Mouse (Mus musculus): Measurements from ENCODE around the gene B3gat1.

B3gat1 gene

DNA sequence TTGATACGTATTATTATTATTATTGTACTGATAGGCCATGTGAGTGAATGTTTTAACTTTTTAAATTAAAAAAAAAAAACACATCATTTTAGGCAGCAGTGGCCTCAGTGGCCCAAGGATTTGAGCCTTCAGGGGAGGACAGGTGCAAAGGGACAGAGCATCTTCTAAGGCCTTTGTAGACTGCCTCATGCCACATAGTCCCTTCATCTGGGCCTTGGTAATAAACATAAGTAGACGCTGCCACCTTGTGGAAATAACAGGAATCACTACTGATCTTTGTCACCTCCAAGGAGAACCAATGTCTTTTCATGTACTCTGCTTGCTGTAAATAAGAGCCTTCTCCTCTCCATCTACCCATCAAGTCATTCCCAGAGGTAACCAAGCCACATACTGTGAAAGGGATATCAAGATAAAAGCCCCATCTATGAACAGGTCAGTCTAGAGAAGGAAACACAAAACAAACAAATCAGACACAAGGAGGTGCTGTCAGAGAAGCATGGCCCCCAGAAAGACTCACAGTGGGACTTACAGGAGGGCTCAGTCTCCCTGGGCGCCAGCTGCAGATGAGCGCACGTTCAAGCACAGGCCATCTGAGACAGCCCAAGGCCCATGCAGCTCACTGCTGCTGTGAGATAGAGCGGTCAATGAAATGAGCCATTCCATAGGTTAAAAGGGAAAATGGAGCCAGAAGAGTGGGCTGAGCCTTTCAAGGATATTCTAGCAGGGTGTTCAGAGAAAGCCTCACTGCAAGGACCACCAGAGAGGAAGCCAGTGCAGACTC is 42.8 kb downstream of the B3gat1 start:
- DNase-seq (ENCODE audit: low spot score in 2 of 2): peak in 1 of 2 experiments; percentile 43

DNA sequence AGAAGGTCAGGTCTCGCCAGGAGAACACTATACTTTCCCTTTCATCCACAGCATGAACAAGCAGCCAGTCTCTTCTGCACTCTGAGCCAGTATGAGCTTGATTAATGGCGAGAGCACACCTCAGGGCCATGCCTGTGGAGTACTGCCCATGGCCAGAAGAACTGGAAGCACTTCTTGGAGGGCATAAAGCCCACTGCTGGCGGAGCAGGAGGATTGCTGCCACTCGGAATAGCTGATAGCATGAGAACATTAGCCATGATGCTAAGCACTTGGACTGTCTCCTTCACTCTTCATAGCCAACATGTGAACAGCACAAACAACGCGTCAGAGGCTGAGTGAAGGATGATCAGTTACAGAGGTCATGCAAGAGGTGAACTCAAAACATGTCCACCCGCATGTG is 44.9 kb downstream of the B3gat1 start:
- DNase-seq (ENCODE audit: low spot score in 2 of 2): peak in 1 of 2 experiments; percentile 2

DNA sequence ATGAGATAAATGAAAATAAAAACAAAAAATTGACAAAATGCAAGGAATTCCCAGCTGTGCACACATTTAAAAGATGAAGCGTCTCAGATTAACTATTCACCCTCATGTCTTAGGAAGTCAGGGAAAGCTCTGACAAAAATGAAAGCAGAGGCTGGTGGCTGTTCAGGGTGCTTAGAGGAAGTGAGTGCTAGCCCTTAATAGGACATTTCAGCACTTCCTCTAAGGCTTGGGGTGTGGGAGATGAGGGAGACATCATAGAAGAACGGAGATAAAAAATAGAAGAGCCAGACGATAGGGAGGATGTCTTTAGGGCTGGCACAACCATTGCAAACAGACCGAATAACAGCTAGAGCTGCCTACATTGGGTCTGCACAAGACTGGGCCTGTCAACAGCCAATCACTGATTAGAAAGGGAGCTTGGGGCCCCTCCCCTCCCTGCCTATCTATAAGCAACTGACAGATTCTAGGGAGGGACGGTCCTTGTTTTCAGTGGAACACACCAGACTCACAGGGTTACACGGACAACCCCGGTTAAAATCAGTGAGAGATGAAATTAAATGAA is 50.0 kb downstream of the B3gat1 start:
- DNase-seq (ENCODE audit: low spot score in 2 of 2): peak in 1 of 2 experiments; percentile 4

DNA sequence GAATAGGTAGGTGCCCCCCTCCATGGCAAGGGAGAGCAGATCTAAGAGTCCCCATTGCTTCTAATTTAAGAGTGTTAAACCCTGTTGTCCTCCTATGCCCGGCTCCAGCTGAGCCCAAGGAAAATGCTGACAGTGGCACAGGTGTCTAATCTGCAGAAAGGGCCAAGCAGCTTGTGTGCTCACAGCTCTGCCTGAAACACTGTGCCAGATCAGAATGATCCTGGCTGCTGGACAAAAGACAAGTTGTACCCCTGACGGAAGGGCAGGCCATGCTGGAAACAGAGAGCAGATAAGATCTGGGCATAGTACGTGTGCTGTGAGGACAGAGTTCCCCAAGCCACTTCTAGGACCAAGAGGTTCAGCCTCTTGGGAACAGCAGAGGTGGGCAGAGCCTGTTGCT is 59.3 kb downstream of the B3gat1 start:
- no peak for DNase-seq (ENCODE audit: low spot score in 2 of 2)

DNA sequence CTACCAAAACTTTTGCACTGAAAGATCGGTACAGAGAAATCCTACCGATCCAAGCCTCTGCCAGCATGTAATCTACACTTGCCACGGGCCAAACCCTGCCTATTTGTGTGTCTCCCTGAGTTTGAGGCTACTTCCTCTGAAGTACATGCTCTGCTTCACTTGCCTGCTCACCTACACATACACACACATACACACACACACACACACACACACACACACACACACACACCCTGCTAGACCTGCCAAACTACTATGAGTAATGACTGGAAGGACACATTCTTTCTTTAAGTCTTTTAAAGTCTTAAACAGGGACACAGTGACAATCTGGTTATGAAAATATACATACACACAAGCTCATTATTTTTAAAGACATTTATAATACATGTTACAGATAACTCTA is 64.7 kb downstream of the B3gat1 start:
- no peak for DNase-seq (ENCODE audit: low spot score in 2 of 2)

DNA sequence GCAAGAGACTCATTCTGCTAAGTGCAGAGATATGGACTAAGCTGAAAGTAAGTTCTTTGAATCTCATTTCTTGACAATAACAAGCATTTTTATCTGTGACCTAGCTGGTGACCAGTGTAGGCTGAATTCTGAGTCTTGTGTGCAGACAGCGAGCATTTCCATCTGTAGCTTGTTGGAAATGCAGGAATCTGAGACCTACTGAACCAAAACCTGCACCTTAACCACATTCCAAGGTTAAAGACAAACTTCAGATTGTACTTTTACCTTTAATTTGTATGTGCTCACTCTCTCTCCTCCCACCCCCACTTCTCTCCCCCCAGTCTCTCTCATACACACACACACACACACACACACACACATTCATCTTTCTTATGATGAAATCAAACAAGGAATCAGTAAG is 65.2 kb downstream of the B3gat1 start:
- no peak for DNase-seq (ENCODE audit: low spot score in 2 of 2)

DNA sequence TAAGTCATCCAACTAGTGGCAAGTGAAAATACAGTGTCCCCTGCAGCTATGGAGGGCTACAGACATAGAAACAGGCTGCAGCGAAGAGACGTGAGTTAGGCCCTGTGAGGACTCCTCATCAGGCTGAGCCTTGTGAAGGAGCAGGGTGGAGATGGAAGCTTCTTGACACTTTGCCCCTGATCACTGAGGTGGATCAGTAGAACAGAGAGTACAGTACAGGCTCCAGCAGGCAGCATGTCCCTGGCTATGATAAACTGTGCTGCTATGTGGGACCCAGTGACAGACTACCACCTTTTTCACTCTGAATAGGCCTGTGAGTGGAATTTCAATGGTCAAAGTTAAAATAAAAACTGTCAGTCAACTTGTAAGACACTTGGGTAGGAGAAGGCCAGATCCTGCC is 66.8 kb downstream of the B3gat1 start:
- DNase-seq (ENCODE audit: low spot score in 2 of 2): no peak

DNA sequence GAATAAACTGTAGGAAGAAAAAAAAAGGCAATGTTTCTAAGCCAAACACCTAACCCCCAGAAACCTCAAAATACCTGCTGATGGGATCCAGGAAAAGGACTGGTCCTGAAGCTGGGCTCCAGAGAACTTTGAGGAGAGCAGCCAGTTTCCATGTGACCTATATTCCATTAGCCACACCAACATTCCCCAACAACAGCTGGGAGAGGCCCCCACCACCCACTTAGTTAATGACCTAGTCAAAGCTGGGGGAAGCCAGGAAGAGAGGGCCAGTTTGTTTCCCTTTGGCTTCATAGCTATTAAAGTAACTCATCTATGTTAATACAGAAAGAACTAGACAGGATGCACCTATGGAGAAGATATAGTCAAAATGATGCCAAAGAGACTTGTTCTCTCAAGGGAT is 70.8 kb downstream of the B3gat1 start:
- no peak for DNase-seq (ENCODE audit: low spot score in 2 of 2)

DNA sequence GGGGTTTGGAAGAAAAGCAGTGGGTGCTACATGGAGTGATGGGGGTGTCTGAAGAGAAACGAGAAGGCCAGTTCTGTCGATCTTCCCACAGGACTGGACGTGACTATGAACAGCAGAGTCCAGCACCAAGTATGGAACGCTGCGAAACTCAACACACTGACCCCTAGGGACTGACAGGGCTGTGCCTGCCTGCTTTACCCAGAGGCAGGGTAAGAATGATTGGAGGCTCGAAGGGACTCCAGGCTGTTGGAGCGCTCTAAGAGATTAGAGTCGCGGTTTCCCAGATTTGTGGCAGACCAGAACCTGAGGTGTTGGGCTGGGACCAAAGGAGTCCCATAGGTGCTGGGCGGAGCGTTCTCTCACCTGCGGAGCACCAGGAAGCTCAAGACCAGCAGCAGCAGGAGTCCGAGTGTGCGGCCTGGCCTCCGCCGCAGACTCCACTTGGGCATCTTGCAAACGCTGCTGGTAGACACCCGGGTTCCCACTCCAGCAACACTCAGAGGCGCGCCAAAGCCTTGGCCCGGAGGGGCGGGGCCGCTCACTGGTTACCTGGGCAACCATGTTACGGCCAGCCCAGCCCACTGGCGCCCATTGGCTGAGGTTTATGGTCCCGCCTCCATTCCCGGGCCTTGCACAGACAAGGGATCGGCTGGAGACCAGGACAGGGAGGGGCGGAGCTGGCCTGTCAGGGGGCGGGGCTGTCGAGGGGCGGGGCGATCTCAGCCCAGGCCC is 72.6 kb downstream of the B3gat1 start, which contains the start of gene Glb1l2:
Gene Glb1l2 (minus strand): TSS at position 534 of the 732 bp plus-strand sequence.
- DNase-seq (ENCODE audit: low spot score in 2 of 2): peak; percentile 52 to 63

DNA sequence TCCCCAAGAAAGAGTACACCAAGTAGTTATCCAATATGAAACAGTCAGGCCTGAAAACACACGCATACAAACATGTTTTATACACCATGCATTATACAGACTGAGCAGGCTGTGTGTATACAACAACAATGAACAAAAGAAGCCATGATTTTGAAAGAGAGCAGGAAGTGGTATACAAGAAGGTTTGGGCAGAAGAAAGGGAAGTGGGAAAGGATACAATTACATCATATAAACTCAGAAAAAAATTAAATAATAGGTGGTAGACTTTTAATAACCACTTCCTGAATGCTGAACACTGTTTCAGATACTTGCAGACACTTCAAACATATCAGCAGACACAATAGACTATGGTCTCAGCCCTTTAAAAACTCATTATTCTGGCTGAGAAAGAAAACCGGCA is 75.2 kb downstream of the B3gat1 start:
- DNase-seq (ENCODE audit: low spot score in 2 of 2): no peak

All from frontal cortex, postnatal 25 days (tissue).